Mouse (Mus musculus) cortical plate, adult 2 months (tissue): ENCODE data around the gene Ep400.

Source experiments
- CTCF ChIP-seq: fragments of 200-500 bp; IDR thresholded peaks from 2 replicates; pipeline ENCODE4 v1.5.1; 2011; ENCODE audit warnings: mild to moderate bottlenecking, control low read depth, low read length; ENCODE audit not compliant: insufficient read depth; ENCODE audit errors: extremely low read depth
- POLR2A ChIP-seq: fragments of 200-500 bp; IDR thresholded peaks from 2 replicates; pipeline ENCODE4 v1.6.1; 2011; ENCODE audit warnings: mild to moderate bottlenecking, low read length, control low read depth; ENCODE audit not compliant: insufficient read depth; ENCODE audit errors: extremely low read depth

- TF ChIP-seq CTCF, result no peak
- peak; percentile 61 for TF ChIP-seq POLR2A
Observed at GRCm38 (mm10) chr5:110779998-110780760, 9.7 kb upstream of the Ep400 start, which contains the start of gene Pus1.
